Mouse (Mus musculus): ENCODE results near the gene Rab5c.

Gene Rab5c

DNA sequence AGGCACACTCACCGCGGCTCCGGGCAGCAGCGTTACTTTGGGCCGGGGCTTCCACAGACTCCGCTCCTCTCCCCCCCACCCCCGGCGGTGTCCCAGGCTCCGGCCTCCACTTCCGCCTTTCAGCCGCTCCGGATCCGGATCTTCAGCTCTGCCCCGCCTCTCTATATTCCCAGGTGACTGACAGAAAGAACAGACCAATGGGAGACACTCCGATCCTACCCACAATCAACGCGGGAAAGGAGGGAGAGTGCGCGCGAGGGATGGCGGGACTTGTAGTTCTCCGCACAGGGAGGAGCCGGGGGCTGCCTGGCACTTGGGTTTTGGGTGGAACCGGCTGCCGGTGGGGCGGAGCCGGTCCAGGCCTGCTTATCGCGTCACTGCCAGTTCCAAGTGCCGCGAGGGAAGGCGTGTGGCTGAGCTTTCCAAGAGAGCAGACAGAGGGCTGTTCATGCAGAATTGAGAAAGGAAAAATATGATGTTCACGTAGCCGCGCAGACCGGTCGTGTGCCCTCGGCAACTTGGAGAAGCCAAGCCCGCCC, at the start of gene Rab5c:
Rab5c (minus strand) TSS at position 150 of the 539 bp plus-strand sequence.
- DNase-seq (ENCODE audit: low spot score) = peak; percentile 99

DNA sequence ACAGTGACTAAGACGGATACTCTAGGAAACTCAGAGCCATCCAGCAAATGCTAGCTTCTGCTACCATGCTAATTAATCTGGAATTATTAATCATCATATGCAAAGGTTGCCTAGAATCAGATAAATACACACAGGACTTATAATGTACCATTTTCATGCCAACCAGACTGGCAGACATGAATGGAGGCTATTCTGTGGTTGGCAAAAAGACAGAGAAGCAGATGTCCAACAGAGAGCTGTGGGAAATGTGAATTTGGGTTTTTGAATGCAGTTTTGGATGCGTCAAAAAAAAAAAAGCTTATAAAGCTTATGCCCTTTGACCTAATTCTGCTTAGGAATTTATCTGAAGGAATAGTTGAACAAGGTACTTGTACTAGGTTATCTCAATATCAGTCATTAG, 47.8 kb upstream of the Rab5c start:
- DNase-seq (ENCODE audit: low spot score) = no peak

DNA sequence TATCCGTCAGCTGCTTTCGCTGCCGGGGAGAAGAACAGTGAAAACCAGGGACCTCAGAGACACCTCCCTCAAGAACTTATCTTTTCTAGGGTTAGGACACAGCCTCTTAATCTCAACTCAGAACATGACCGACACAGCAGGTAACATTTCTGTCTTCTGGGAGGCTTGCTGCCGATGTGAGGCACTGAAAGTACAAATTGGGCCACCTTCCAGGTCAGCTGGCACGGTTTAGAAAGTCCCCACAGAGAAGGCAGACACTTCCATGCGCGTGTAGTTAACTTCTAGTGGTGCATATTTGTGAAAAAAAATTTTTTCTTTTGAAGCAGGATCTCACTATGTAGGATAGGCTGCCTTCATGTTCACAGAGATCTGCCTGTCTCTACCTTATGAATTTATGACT, 46.3 kb upstream of the Rab5c start:
- no peak for DNase-seq (ENCODE audit: low spot score)

DNA sequence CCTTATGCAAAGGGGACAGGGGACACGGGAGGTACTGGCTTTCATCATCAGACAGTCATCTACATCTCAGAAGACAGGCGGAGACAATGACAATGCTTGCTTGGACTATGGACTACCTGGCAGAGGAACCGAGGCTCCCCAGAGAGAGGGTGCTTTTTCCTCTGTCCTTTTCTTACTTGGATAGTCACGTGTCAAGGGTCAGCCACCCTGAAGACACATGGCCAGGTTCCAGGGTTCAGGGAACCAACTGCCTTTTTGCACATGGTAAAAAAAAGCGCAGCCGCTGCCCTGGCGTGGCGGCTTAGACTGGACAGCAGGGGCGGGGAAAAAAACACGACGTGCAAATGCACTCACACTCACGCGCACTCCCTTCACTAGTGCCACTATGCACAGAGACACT, 44.6 kb upstream of the Rab5c start:
- no peak for DNase-seq (ENCODE audit: low spot score)

DNA sequence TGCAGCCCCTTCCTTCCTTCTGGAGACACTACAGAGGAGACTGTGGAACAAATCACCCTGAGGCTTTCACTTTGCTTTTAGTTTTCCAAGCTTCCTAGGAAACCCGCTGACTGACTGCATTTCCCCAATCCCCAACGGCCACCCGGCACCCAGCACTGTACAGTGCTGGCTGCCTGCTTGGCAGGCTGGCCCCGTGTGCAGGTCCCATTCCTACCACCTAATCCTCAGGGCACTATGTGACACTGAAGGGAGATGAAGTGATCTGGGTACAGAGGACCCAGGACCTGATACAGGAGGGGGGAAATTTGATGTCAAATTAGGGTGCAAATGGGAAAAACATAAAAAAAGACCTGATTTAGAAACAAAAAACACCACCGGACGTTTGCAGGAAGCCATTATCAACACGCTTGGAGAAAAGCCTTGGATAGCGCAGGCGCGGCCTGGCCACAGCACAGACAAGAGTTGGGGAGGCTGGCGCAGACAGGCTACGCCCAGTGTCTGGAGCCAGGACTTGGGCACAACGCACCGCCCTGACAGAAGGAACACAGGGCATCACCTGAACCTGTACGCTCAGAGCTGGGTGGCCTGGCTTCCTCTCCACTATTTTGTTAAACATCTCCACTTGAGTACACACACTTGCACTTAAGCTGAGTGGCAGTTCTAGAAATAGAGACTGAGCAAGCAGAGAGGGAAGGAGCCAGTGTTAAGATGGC, 43.9 kb upstream of the Rab5c start:
- DNase-seq (ENCODE audit: low spot score) = no peak

DNA sequence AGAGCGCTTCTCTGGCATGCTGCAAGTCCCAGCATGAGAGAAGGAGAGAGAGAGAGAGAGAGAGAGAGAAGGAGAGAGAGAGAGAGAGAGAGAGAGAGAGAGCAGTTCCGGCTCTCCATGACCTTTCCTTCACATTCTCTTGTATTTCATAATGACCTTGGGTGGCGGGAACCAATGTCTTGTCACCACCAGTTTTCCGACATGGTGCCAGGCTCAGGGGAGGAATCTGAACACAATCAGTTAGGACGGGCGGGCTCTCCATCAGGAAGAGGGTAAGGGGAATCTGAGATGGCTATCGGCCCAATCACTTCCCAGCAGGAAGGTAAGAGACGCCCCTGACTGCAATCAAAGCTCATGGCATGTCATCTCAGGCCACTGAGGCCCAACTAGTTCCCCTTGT, 42.2 kb upstream of the Rab5c start:
- no peak for DNase-seq (ENCODE audit: low spot score)

DNA sequence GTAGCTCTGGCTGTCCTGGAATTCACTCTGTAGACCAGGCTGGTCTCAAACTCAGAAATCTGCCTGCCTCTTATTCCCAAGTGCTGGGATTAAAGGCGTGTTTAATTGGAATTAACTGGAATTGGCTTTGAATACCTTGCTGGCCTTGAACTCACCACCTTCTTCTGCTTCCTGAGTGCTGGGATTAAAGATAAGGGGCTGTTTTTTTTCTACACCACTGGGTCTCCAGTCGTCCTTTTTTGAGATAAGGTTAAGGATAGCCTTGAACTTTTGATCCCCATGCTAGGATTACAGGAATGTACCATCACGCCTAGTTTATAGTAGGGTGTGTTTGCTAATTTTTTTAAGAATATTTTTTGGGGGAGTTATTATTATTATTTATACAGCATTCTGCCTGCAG, 40.1 kb upstream of the Rab5c start:
- no peak for DNase-seq (ENCODE audit: low spot score)

DNA sequence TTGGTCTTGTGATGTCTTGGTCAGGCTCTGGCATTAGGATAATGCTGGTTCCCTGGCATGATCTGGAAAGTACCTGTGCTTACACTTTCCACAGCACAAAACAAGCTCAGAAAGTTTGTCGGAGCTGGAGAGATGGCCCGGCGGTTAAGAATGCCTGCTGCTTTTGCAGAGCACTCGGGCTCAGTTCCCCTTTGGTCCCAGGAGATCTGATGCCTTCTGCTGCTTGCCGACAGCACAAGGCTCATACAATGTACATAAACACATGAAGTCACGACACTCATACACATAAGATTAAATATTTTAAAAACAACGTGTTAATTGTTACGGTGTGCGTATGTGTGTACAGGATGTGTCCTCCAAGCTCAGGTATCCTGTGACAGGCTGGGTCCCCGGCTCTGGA, 37.9 kb upstream of the Rab5c start:
- DNase-seq (ENCODE audit: low spot score) = no peak

DNA sequence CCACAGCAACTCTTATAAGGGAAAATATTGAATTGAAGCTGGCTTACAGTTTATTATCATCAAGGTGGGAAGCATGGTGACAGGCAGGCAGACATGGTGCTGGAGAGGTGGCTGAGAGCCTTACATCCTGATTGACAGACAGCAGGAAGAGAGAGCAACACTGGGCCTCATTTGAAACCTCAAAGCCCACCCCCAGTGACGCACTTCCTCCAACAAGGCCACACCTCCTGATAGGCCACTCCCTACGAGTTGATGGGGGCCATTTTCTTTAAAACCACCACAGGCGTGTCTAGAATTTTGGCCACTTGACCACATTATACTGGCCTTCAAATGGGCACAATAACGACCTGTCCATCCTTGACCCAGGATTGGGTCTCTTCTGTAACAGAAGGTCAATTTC, 36.2 kb upstream of the Rab5c start:
- DNase-seq (ENCODE audit: low spot score) = no peak

DNA sequence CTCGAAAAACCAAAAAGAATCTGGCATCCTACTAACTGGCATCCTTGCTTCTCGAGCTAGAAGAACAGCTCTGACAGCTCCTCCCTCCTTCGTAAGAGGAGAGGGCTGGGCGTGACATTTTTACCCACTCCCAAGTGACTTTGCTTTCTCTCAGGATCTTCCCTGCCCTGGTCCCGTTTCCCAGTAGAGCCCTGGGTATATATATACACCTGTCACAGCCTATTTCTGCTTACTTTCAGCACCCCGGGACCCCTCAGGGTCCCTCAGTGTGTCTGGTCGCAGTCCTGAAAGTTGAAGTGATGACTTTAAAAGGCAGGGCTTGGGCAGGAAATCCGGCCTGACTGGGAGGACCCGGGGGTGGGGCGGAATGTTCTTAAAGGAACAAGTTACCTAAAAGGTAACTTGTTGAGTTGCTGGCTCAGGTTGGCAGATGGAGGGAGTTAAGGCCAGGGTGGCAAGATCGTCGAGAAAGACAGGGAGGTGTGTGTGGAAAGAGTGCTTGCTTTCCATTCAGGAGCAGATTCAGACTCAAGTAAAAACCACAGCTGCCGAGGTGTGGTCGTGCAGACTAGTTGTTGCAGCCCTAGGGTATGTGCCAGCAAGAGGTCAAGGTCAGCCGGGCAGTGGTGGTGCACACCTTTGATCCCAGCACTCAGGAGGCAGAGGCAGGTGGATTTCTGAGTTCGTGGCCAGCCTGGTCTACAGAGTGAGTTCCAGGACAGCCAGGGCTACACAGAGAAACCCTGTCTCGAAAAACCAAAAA, 32.8 kb upstream of the Rab5c start, which contains the start of gene Ghdc:
Ghdc (minus strand) TSS at position 312 of the 763 bp plus-strand sequence.
- peak; percentile 76 for DNase-seq (ENCODE audit: low spot score)

DNA sequence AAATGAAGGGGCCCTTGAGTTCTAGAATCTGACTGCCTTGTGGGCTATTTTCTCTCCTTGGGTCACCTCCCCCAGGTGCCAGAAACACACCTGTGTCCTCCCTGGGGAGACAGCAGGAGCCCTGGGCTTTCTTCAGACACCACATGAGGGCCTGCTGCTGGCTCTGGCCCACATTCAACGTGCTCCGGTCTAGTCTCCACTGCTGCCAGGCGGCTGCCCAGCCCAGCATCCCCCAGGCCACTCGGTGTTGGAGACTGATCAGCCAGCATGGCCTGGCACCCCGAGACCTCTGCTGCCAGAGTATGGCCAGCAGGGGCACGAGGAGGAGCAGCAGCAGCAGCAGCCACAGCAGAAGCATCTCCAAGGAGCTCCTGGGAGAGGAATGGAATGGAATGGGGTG, 32.0 kb upstream of the Rab5c start:
- peak; percentile 56 for DNase-seq (ENCODE audit: low spot score)

DNA sequence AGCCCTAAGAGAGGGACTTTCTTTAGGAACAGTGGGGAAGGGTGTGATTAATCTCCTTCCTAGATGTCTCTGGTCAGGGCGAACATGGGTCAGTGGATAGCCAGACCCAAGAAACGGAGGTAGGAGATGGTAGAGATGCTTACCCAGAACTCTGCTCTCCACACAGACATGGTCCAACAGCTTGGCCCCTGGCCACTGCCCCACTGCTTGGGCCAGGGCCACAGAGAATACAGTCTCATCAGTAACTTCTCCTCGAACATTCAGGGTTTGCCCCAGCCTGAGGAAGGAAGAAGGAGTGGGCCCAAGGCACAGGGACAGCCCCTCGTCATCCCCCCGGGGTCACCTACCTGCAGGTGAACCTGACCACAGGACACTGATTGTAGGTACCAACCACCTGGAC, 29.9 kb upstream of the Rab5c start:
- DNase-seq (ENCODE audit: low spot score) = no peak

DNA sequence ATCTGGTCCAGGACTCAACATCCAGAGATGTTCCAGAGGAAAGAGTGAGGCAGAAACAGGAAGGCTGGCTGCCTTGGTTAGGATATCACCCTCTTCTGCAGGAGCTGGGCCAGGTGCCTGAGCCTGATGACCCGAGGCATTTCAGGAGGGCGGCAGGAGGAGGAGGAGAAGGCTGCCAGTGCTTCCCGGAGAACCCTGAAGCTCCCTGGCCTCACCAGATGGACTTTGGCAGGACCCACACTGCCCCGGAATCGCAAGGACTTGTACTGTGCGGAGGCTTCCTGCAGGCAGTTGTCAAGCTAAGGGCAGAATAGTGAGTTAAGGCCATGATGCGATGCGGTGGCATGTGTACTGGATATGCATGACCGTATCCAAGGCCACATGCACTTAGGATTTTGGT, 28.7 kb upstream of the Rab5c start:
- no peak for DNase-seq (ENCODE audit: low spot score)

DNA sequence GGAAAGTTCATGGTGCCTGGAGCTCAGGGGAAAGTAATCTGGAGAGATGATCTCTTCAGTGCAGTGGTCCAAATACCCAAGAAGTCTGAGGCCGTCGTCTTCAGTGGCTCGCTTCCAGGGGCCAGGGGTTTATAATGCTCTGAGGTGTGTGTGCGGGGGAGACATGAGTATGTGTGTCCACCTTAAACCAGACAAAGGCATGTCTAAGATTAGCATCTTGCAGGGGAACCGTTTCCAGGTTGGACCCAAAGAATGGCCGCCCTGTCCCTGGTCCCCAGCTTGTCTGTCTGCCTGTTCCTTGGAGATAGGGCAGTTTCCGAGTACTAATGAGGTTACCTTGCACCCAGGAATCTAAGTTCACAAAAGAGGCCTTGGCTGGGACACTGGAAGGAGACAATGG, 24.8 kb upstream of the Rab5c start, which contains the start of gene Hcrt:
Hcrt (minus strand) TSS at position 101 of the 400 bp plus-strand sequence.
- DNase-seq (ENCODE audit: low spot score) = no peak

DNA sequence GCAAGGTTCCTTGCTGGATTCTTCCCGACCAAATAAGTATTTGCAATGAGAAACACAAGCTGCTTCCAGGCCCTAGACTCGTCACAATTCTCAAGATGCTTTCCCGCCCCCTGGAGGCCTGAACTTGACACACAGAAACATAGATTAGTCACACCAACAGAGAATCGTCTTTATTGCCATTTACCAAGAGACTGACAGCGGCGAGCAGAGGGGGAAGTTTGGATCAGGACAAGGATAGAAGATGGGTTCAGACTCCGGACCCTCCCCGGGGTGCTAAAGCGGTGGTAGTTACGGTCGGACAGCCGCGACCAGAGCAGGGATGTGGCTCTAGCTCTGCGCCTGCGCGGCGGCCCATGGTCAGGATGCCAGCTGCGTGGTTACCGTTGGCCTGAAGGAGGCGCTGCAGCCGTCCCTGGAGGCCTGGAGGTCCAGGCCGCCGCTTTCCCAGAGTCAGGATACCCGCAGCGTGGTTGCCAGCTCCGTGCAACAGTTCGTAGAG, 23.6 kb upstream of the Rab5c start:
- peak; percentile 85 for DNase-seq (ENCODE audit: low spot score)

DNA sequence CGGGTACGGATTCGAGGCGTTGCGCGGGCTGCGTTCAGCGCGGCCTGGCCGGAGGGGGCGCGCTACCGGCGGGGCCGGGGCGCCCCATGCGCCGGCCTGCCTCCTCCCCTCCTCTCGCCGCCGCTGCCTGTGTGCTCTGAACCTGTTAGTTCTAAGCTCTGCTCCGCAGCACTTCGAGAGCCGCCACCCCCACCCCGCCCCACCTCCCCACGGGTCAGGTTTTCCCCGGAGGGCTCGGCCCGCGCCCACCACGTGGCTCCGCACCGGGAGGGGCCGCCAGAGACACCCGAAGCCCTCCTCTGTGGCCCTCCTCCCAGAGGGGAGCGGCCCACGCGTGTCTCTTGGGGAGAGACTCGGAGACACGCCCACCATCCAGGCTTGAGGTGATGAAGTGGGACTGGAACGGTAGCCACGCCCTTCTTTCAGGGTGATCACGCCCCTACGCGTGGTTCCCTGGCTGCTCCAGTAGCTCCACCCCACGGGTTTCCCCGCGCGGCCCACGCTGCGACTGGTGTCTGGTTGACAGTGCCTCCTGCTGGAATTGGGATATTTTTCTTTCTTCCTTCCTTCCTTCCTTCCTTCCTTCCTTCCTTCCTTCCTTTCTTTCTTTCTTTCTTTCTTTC, 21.7 kb upstream of the Rab5c start, which contains the start of gene Kcnh4:
Kcnh4 (minus strand) TSS at position 332 of the 623 bp plus-strand sequence.
- peak; percentile 95 for DNase-seq (ENCODE audit: low spot score)

DNA sequence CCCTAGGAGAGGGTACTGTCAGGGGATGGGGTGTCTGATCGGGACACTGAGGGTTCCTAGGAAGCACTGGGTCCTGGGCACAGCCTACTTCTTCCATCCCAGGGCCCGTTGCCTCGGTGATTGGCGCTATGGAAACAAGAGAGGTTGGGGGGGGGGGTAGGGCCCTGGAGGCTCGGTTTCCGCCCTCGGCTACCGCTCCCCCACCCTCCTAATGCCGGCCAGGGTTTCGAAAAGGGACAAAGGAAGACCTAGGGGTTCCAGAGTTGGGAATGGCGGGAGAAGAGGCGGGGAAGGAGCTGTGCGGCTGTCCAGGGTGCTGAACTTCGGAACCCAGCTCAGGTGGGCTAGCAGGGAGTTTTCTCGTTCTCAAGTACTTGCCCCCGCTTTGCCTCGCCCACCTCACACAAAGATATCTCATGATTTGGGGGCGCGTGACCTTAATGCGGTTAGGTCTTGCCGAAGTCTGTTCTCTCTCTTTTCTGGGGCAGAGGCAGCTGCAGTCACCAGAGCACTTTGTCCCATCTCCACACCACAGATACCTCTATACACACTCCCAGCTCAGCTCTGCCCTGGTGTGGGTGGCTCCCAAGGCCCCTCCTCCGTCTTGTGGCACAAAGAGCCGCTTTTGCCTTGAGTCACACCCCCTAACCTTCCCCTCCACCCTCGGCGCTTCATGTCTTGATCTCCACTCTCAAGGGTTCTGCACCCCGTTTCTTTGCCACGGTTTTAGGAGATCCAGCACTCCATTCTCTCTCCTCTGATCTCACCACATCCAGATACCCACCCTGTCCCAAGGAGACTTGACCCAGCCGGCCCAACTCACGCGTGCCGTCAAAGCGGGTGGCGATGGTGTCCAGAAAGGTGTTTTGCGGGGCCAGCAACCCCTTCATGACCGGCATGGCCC, 20.9 kb upstream of the Rab5c start:
- DNase-seq (ENCODE audit: low spot score) = peak; percentile 67

DNA sequence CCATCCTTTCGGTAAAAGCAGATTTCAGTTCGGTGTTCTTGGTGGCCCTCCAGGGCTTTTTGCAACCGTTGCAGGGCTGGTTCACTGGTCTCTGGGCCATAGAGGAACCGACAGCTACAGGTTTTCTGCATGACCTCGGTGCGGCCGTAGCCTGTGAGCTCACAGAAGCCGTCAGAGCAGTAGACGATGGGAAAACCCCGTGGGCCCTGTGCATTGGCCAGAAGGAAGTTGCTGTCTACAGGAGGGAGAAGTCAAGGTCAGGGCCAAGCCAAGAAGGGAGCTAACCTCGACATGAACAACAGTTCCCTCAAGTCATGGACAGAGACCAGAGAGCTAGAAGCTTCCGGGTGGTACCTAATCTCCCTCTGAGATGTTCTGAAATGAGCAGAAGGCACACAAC, 19.6 kb upstream of the Rab5c start:
- DNase-seq (ENCODE audit: low spot score) = no peak

DNA sequence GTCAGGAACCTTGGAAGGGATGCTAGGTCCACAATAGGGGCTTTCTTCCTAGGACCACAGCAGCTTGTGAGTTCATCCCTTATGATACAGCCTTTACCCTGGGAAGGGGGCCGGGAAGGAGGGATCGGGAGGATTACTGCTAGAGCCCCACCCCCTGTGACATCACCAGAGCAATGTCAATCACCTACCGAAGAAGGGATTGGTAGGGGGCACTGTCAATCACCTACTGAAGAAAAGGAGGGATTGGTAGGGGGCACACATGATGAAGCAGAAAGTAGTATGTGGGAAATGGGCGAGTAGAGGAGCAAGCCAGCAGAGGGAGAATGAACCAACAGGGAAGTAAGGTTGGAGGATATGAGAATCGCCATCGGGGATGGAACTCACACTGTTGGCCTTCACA, 18.5 kb upstream of the Rab5c start:
- no peak for DNase-seq (ENCODE audit: low spot score)

DNA sequence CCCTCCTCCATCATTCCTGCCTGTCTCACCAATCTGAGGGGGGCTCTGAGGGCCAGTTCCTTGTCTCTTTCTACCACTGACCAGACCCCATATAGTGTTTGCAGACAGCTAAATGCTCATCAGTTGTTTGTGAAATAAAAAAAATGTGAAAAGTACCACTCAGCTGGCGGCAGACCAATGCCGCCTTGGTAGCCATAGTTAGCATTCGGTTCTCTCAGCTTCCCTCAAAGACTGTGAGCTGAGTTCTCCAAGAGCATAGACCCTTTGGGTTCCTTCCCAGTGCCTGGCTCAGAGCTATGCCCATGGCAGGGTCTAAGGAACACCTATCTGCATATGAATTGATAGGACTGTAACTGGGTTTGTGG, 16.7 kb upstream of the Rab5c start:
- no peak for DNase-seq (ENCODE audit: low spot score)

DNA sequence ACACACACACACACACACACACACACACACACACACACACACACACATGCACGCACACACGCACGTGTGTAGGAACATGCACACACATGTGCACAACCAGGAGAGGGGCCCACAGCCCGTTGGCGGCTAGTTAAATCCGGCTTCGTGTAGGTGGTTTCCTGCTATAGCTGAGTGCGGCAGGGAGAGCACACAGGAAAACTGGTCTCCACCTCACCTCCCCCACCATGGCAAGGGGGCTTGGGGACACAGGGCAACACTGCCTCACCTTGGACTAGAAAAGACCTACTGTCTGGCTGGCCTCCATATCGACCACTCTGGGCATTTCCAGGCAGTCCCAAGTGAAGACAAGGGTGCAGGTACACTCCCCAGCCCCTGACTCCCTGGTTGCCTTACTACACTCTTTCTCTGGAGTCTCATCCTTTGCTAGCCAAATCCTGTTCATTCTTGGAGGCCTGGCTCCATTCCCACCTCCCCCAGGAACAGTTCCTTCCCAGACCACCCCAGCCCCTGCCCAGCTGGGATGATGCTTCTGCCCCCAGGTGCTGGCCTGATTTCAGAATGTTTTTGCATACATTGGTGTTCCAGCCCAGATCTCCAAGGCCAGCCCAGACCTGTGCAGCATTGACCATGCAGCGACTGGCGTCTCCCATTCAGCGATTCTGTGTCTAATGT, 16.1 kb upstream of the Rab5c start:
- DNase-seq (ENCODE audit: low spot score) = no peak

Measured in MN1 (cell line).